Mouse (Mus musculus) E14TG2a.4 (cell line): ENCODE measurements around the gene Rangap1.

Experiments
- H3K27me3 ChIP-seq: 2 replicates; pipeline ENCODE4 v1.6.1; 2014; ENCODE audit warnings: low read length, control low read depth; ENCODE audit not compliant: insufficient read depth
- H3K36me3 ChIP-seq: 2 replicates; pipeline ENCODE4 v1.6.1; 2014; ENCODE audit warnings: low read length, control low read depth; ENCODE audit not compliant: insufficient read depth
- H3K4me1 ChIP-seq: replicated peaks from 2 replicates; pipeline ENCODE4 v1.6.1; 2014; ENCODE audit warnings: low read depth, low read length, control low read depth
- H3K4me3 ChIP-seq: replicated peaks from 2 replicates; pipeline ENCODE4 v1.5.1; 2014; ENCODE audit warnings: mild to moderate bottlenecking, low read length
- H3K9me3 ChIP-seq: 2 replicates; pipeline ENCODE4 v1.6.1; 2014; ENCODE audit warnings: low read length, control low read depth
- CTCF ChIP-seq: conservative IDR thresholded peaks from 2 replicates; pipeline ENCODE4 v1.5.1; 2014; ENCODE audit warnings: low read length
- NANOG ChIP-seq: IDR thresholded peaks from 2 replicates; pipeline ENCODE4 v1.6.1; 2014; ENCODE audit warnings: borderline replicate concordance, low read length, mixed read lengths
- POU5F1 ChIP-seq: IDR thresholded peaks from 2 replicates; pipeline ENCODE4 v1.6.1; 2014; ENCODE audit warnings: low read length, borderline replicate concordance

Gene Rangap1

DNA sequence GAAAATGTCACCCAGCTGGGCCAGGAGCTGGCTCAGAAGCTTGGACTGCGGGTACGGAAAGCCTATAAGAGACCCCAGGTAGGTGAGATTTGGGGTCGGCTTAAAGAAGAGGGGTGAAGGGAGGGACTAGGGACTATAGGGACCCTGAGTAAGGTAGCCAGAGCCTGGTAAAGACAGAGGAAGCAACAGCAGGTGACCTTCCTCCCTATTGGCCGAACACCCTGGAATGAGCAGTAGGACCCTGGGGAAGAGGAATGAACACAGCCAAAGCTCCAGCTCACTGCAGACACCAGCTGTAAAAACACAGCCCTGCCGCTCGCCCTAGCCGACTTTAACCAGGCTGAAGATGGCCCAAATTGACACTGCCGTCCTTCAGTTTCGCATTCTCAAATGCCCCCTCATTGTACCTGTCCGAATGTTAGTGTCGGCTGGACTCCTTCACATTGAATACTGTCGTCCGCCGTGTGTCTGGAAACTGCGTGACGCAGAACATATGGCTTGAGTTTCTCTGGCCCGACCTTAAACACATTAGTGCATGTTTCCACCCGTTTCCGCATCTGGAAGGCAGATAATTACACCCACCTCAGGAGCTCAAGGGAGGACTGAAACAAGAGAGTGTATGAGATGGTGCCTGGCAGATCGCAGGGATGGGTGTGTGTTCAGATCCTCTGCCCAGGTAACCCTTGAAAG, 27.2 kb upstream of the Rangap1 start:
- H3K36me3 ChIP-seq: peaks cover 66% of the 10 kb centered on the region
- TF ChIP-seq NANOG (no peak), POU5F1 (no peak), CTCF (no peak)
- no peaks in the 10 kb centered on the region for H3K9me3 ChIP-seq
- peaks cover 37% of the 10 kb centered on the region for H3K4me1 ChIP-seq
- H3K4me3 ChIP-seq: no peak overlapping the region; the same call in 1 of the 2 replicates
- no peaks in the 10 kb centered on the region for H3K27me3 ChIP-seq

GRCm38 (mm10) chr15:81769037-81769436, 23.7 kb upstream of the Rangap1 start:
- H3K9me3 ChIP-seq: no peaks in the 10 kb centered on the region
- TF ChIP-seq CTCF (no peak), NANOG (no peak), POU5F1 (no peak)

GRCm38 (mm10) chr15:81766439-81766838, 21.1 kb upstream of the Rangap1 start:
- no peak overlapping the region for H3K4me3 ChIP-seq
- TF ChIP-seq POU5F1 (no peak), NANOG (no peak), CTCF (no peak)
- no peaks in the 10 kb centered on the region for H3K27me3 ChIP-seq
- peaks cover 17% of the 10 kb centered on the region for H3K36me3 ChIP-seq
- peaks cover 38% of the 10 kb centered on the region for H3K4me1 ChIP-seq
- no peaks in the 10 kb centered on the region for H3K9me3 ChIP-seq

More at GRCm38 (mm10) chr15:81769037-81769436, 23.7 kb upstream of the Rangap1 start:
- peaks cover 45% of the 10 kb centered on the region for H3K4me1 ChIP-seq
- H3K27me3 ChIP-seq: no peaks in the 10 kb centered on the region
- H3K36me3 ChIP-seq: peaks cover 35% of the 10 kb centered on the region
- peak overlapping the region; percentile 64 for H3K4me3 ChIP-seq

DNA sequence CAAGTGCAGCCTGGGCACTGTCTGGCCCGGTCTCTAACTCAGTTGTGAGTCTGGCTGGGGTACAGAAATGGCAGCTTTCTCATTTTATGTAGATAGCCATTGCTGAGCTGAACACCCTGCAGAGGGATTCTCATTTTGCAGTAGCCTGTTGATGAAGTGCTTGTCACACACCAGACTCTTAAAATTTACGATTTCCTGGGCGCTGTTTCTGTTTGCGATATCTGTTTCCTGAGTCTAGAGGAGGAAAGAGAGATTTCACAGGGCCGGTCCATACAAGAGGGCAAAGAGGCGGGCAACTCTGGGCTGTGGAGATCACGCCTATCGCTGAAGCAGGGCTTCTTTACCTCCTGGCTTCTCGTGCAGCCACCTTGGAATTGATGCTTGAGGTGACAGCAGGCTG, 20.3 kb upstream of the Rangap1 start:
- H3K36me3 ChIP-seq: peaks cover 17% of the 10 kb centered on the region
- peaks cover 38% of the 10 kb centered on the region for H3K4me1 ChIP-seq
- no peaks in the 10 kb centered on the region for H3K9me3 ChIP-seq
- no peak overlapping the region for H3K4me3 ChIP-seq
- TF ChIP-seq NANOG (no peak), POU5F1 (no peak)
- H3K27me3 ChIP-seq: no peaks in the 10 kb centered on the region

GRCm38 (mm10) chr15:81764573-81764972, 19.2 kb upstream of the Rangap1 start:
- H3K4me3 ChIP-seq: no peak overlapping the region

DNA sequence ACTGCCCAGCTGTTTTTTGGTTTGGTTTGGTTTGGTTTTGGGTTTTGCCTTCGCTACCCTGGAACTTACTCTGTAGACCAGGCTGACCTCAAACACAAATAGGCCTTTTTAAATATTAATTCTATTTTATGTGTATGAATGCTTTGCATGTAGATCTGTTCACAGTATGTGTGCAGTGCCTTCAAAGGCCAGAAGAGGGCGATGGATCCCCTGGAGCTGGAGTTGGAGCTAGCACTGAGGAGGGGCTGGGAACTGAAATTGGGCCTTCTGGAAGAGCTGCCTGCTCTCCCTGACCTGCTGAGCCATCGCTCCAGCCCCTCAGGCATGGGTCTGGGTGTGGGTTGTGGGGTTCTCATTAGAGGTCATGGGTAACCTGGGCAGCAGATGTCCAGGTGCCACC, 16.6 kb upstream of the Rangap1 start:
- Histone ChIP-seq H3K36me3 (peaks cover 7% of the 10 kb centered on the region), H3K27me3 (no peaks in the 10 kb centered on the region), H3K4me3 (no peak overlapping the region), H3K9me3 (no peaks in the 10 kb centered on the region), H3K4me1 (peaks cover 28% of the 10 kb centered on the region)
- no peak for TF ChIP-seq NANOG
- no peak for TF ChIP-seq POU5F1
- peak; percentile 53 for TF ChIP-seq CTCF

More at GRCm38 (mm10) chr15:81764573-81764972, 19.2 kb upstream of the Rangap1 start:
- H3K9me3 ChIP-seq: no peaks in the 10 kb centered on the region
- peaks cover 11% of the 10 kb centered on the region for H3K36me3 ChIP-seq
- TF ChIP-seq POU5F1 (no peak), NANOG (no peak), CTCF (no peak)
- peaks cover 38% of the 10 kb centered on the region for H3K4me1 ChIP-seq
- H3K27me3 ChIP-seq: no peaks in the 10 kb centered on the region

DNA sequence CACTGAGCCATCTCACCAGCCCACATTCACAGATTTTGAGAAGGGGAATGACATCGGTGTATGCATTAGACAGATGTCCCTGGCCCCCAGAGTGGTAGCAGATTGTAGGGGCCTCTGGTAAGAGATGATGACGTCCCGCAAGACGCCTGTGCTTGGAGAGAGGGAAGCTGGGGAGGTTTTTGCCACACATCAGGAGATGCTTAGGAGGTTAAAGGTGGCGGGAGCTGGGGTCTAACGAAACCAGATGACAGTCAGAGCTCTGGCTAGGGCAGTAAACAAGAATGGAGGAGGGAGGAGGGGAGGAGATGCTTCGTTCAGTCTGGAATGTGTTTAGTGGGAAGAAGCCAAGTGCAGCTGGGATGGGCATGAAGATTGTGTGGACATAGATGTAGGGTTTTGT, 16.1 kb upstream of the Rangap1 start:
- no peak overlapping the region for H3K4me3 ChIP-seq
- TF ChIP-seq POU5F1 (no peak), NANOG (no peak), CTCF (no peak)
- H3K9me3 ChIP-seq: no peaks in the 10 kb centered on the region
- H3K4me1 ChIP-seq: peaks cover 29% of the 10 kb centered on the region
- H3K27me3 ChIP-seq: no peaks in the 10 kb centered on the region
- peaks cover 4% of the 10 kb centered on the region for H3K36me3 ChIP-seq

DNA sequence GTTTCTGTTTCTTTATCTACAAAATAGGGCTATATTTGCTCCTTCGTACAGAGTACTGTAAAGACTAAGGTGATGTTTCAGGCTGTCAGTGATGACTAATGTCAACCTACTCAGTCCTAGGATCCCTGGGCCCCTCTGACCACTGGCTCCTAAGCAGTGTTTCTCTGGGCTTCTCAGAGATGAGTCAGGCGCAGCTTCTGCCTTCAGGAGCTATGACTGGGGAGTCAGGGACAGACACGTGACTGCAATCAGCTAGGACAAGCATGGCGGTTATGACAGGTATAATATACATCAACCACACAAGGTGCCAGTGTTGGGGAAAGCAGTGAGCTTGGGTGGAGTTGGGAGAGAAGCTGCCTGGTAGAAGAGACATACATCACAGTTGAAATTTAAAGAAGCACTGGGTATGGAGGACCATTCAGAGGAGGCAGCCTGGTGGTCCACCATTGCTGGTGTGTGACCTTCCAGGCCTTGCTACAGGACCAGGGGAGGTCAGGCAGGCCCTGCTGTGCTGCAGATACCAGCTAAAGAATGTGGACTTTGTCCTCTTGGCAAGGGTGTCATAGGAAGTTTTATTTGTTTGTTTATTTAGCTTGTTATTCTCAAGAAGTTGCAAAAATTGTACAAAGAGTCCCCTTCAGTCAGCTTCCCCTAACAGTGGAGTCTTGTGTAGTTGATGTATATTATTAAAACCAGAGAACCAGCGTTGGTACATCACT, 15.2 kb upstream of the Rangap1 start:
- H3K9me3 ChIP-seq: no peaks in the 10 kb centered on the region
- peaks cover 3% of the 10 kb centered on the region; the same call in 1 of the 2 replicates for H3K36me3 ChIP-seq
- H3K4me1 ChIP-seq: peaks cover 26% of the 10 kb centered on the region
- H3K4me3 ChIP-seq: no peak overlapping the region
- TF ChIP-seq POU5F1: no peak
- no peak for TF ChIP-seq NANOG
- no peak for TF ChIP-seq CTCF
- no peaks in the 10 kb centered on the region for H3K27me3 ChIP-seq
